Mouse (Mus musculus) frontal cortex, postnatal 36 days (tissue): Measurements from ENCODE around the gene Gm20422.
A peak's percentile ranks its signal among the peaks of the same experiment; 100 is the strongest.

Experiments
- DNase-seq, 2 experiments: peaks; one replicate each; pipeline ENCODE4 v3.0.0; 2022; ENCODE audit warnings: low spot score in 2 of 2

Gene Gm20422

GRCm38 (mm10) chr8:69774503-69775148, at the start of gene Gm20422:
TSS of gene Gm20422 (minus strand) at chr8:69774886.
- peak; percentile 87 to 90 for DNase-seq

- DNase-seq, result no peak
Measured at GRCm38 (mm10) chr8:69822386-69823191, 47.9 kb upstream of the Gm20422 start, which contains the start of gene Lpar2. TSS of gene Lpar2 (plus strand) at chr8:69822429.

- DNase-seq, result no peak
Measured at GRCm38 (mm10) chr8:69821971-69822385, 47.3 kb upstream of the Gm20422 start.

- DNase-seq, result no peak
Measured at GRCm38 (mm10) chr8:69820466-69820865, 45.8 kb upstream of the Gm20422 start.

GRCm38 (mm10) chr8:69815396-69815795, 40.7 kb upstream of the Gm20422 start:
- DNase-seq, result no peak

- no peak for DNase-seq
Measured at GRCm38 (mm10) chr8:69814881-69815280, 40.2 kb upstream of the Gm20422 start.

GRCm38 (mm10) chr8:69809820-69810219, 35.1 kb upstream of the Gm20422 start:
- no peak for DNase-seq

- no peak for DNase-seq
Measured at GRCm38 (mm10) chr8:69808864-69809403, 34.2 kb upstream of the Gm20422 start.

GRCm38 (mm10) chr8:69808094-69808863, 33.6 kb upstream of the Gm20422 start, which contains the start of gene Gmip:
TSS of gene Gmip (plus strand) at chr8:69808679.
- peak in 1 of 2 experiments; percentile 30 for DNase-seq

GRCm38 (mm10) chr8:69807236-69807635, 32.5 kb upstream of the Gm20422 start:
- no peak for DNase-seq

- DNase-seq, result no peak
Measured at GRCm38 (mm10) chr8:69805491-69805890, 30.8 kb upstream of the Gm20422 start.

- DNase-seq, result no peak
Measured at GRCm38 (mm10) chr8:69805086-69805485, 30.4 kb upstream of the Gm20422 start.

- DNase-seq, result no peak
Measured at GRCm38 (mm10) chr8:69804537-69804936, 29.9 kb upstream of the Gm20422 start.

GRCm38 (mm10) chr8:69803366-69803765, 28.7 kb upstream of the Gm20422 start:
- no peak for DNase-seq

GRCm38 (mm10) chr8:69802216-69802615, 27.5 kb upstream of the Gm20422 start:
- no peak for DNase-seq

GRCm38 (mm10) chr8:69801796-69802195, 27.1 kb upstream of the Gm20422 start:
- DNase-seq, result no peak

- no peak for DNase-seq
Measured at GRCm38 (mm10) chr8:69799946-69800345, 25.3 kb upstream of the Gm20422 start.

GRCm38 (mm10) chr8:69799261-69799660, 24.6 kb upstream of the Gm20422 start:
- no peak for DNase-seq

GRCm38 (mm10) chr8:69797661-69798060, 23.0 kb upstream of the Gm20422 start:
- DNase-seq, result no peak

GRCm38 (mm10) chr8:69796721-69797345, 22.1 kb upstream of the Gm20422 start:
- DNase-seq, result no peak

- DNase-seq, result no peak
Measured at GRCm38 (mm10) chr8:69794901-69795300, 20.2 kb upstream of the Gm20422 start.
